Comparison of ENCODE assay signal across 20 mouse cellular contexts in the genomic region with DNA sequence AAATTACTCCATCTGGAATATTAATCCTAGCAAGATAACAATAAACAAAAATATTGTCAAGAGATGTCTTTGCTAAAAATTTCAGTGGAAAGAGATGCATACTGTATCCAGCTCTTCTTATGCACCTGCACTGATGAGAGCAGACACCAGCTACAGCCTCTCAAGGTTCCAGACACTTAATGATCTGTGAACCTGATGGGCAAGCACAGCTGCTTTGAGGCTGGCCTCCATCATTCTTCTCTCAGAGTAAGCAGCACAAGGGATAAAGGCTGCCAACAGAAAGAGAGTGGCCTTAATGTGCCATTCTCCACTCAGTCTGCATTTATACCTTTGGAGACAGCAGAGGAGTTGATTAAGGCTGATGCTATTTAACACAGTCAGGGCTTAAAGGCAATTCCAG.
"Had no signal": no experiment of that assay in that cellular context is flagged by ENCODE, and none has a peak within 500 bp of the region (broad histone marks: within the 10 kb centered on the region; RNA-seq: fewer than 3 reads in every experiment).

No protein-coding gene starts in this region.

- H3K4me2 ChIP-seq: limb, embryonic 12.5 days; limb, embryonic 13.5 days; limb, embryonic 15.5 days; liver, embryonic 11.5 days; liver, embryonic 12.5 days; liver, embryonic 13.5 days; liver, embryonic 15.5 days; lung, embryonic 14.5 days; lung, embryonic 15.5 days; midbrain, embryonic 11.5 days; midbrain, embryonic 12.5 days; midbrain, embryonic 13.5 days; midbrain, embryonic 15.5 days; neural tube, embryonic 12.5 days had no signal

- H3K27me3 ChIP-seq: limb, embryonic 12.5 days; limb, embryonic 13.5 days; limb, embryonic 15.5 days; liver, embryonic 12.5 days; liver, embryonic 13.5 days; liver, embryonic 15.5 days; lung, embryonic 15.5 days; midbrain, embryonic 12.5 days; midbrain, embryonic 13.5 days; midbrain, embryonic 15.5 days; neural tube, embryonic 12.5 days had no signal

- H3K36me3 ChIP-seq: limb, embryonic 10.5 days; limb, embryonic 12.5 days; limb, embryonic 13.5 days; limb, embryonic 15.5 days; liver, embryonic 12.5 days; liver, embryonic 13.5 days; lung, embryonic 15.5 days; midbrain, embryonic 10.5 days; midbrain, embryonic 12.5 days; midbrain, embryonic 15.5 days had no signal

- H3K4me3 ChIP-seq: limb, embryonic 10.5 days; limb, embryonic 12.5 days; limb, embryonic 13.5 days; limb, embryonic 15.5 days; liver, embryonic 12.5 days; liver, embryonic 13.5 days; liver, embryonic 15.5 days; lung, embryonic 15.5 days; megakaryocyte, embryonic 14.5 days; midbrain, embryonic 10.5 days; midbrain, embryonic 12.5 days; midbrain, embryonic 13.5 days; midbrain, embryonic 15.5 days; neural tube, embryonic 12.5 days had no signal

- ATAC-seq: liver, embryonic 12.5 days; liver, postnatal 0 days; lung, postnatal 0 days; midbrain, embryonic 13.5 days; midbrain, embryonic 15.5 days; midbrain, embryonic 16.5 days had no signal
